In the genomic region with DNA sequence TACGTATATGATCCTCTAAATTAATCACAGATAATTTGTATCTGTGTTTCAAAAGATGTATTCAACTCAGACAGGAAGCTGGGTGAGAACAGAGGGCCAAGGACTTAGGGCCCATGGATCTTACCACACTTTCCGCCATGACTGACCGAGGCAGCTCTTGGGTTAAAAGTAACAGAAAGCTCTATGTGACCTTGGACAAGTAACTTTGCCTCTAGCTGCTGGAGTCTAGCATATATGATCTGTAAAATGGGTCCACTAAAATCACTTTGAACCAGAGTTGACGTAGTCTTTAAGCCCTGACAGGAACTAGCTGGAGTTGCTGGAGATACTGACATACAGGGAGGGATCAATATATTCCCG, we compare ENCODE assay signal across 9 mouse cellular contexts. TPM values are rescaled to one million over a fixed set of nuclear protein-coding genes. Genes with fewer than 3 reads are reported as not detected.
DNase-seq lines count a peak whose midpoint lies in the region; ATAC-seq and TF ChIP-seq lines count a peak whose summit lies in the region.
"Had no signal": no experiment of that assay in that cellular context is flagged by ENCODE, and none has a peak within 500 bp of the region (broad histone marks: within the 10 kb centered on the region; RNA-seq: fewer than 3 reads in every experiment).

No protein-coding gene starts in this region.

- H3K27ac ChIP-seq in heart, embryonic 14.5 days (replicated peaks in 1 of 2; ENCODE audit: control insufficient read depth in 1 of 2, insufficient read depth in 1 of 2, low read depth in 2 of 2, low read length in 2 of 2): peak overlapping the region in 1 of 2 experiments; percentile 20; a peak in 1 of 4 replicates
- H3K27ac ChIP-seq in cortical plate, adult 2 months (ENCODE audit: insufficient read depth, low read length): no peak overlapping the region
- no peak overlapping the region for H3K27ac ChIP-seq in hindbrain, embryonic 10.5 days

- H3K4me3 ChIP-seq in heart, embryonic 14.5 days (ENCODE audit: control insufficient read depth in 1 of 2, insufficient read depth in 1 of 2, low read depth in 1 of 2, low read length in 2 of 2): peak overlapping the region; percentile 67 to 70; a peak in 3 of 4 replicates
- H3K4me3 ChIP-seq in cortical plate, adult 2 months (ENCODE audit: insufficient read depth, low read length): peak overlapping the region; percentile 98
- H3K4me3 ChIP-seq in hindbrain, embryonic 10.5 days: peak overlapping the region; percentile 79

- no peaks in the 10 kb centered on the region for H3K27me3 ChIP-seq in heart, embryonic 14.5 days (ENCODE audit: control insufficient read depth, insufficient read depth, low read length)
- H3K27me3 ChIP-seq in hindbrain, embryonic 10.5 days (ENCODE audit: insufficient read depth, poor library complexity, severe bottlenecking): peaks cover 43% of the 10 kb centered on the region
- H3K27me3 ChIP-seq: Patski had no signal

- DNase-seq in heart, adult 9 months (ENCODE audit: low spot score in 2 of 2): no peak
- DNase-seq in hindbrain, embryonic 10.5 days (ENCODE audit: low spot score): no peak
- no peak for DNase-seq in embryo, embryonic 10 days (ENCODE audit: low spot score)
- DNase-seq in thymus, adult 18-20 months: no peak
- no peak for DNase-seq in left cerebral cortex, adult 18-20 months (ENCODE audit: low spot score in 2 of 2)

- peak overlapping the region; percentile 74 for H3K4me2 ChIP-seq in heart, embryonic 14.5 days (ENCODE audit: low read length)

- no peaks in the 10 kb centered on the region for H3K9me3 ChIP-seq in heart, embryonic 14.5 days (ENCODE audit: control insufficient read depth, low read length)
- H3K9me3 ChIP-seq in hindbrain, embryonic 10.5 days: no peaks in the 10 kb centered on the region

- no peak for TF ChIP-seq CTCF in cortical plate, adult 2 months (IDR thresholded peaks at IDR 0.05; ENCODE audit: extremely low read depth, insufficient read depth, low read length)

- 52% methylated on average over 5 of the region's 5 CpGs for WGBS in heart, embryonic 14.5 days
- WGBS in hindbrain, embryonic 10.5 days: 44% methylated on average over 5 of the region's 5 CpGs

- no peak for TF ChIP-seq POLR2A in cortical plate, adult 2 months (IDR thresholded peaks at IDR 0.05; ENCODE audit: extremely low read depth, insufficient read depth, low read length)

- no peak for ATAC-seq in heart, embryonic 14.5 days (ENCODE audit: insufficient number of reproducible peaks, insufficient read depth, low FRiP score, low read depth)
- ATAC-seq in megakaryocyte-erythroid progenitor cell, adult 5-6 weeks (replicated peaks; ENCODE audit: low FRiP score, low TSS enrichment, poor library complexity, severe bottlenecking): 0 out of 2 replicates have a peak, but pooled peaks have one; percentile 4
- ATAC-seq: Patski had no signal

- H3K36me3 ChIP-seq in heart, embryonic 14.5 days (ENCODE audit: control insufficient read depth, insufficient read depth, low read length): no peaks in the 10 kb centered on the region
- no peaks in the 10 kb centered on the region for H3K36me3 ChIP-seq in hindbrain, embryonic 10.5 days

- peaks cover 2 to 26% of the 10 kb centered on the region in 2 experiments for H3K4me1 ChIP-seq in heart, embryonic 14.5 days (ENCODE audit: control insufficient read depth in 2 of 2, insufficient read depth in 2 of 2, low read length in 2 of 2)
- peaks cover 6% of the 10 kb centered on the region; the same call in 1 of the 2 replicates for H3K4me1 ChIP-seq in cortical plate, adult 2 months (ENCODE audit: control insufficient read depth, insufficient read depth, low read length)
- peaks cover 25% of the 10 kb centered on the region for H3K4me1 ChIP-seq in hindbrain, embryonic 10.5 days (replicated peaks)

- peak overlapping the region; percentile 80 for H3K9ac ChIP-seq in heart, embryonic 14.5 days (ENCODE audit: low read length)

RNA-seq across cellular contexts. Expression of a gene that starts 1.5 kb away (rescaled TPM):
- 24.1 and 27.1 TPM in 2 replicates for polyA plus RNA-seq in heart, embryonic 14.5 days (2014; fragmentation: Nextera tagmentation; extraction: Ambion mirVana)
- polyA plus RNA-seq in cortical plate, adult 2 months (2012; rRNA removed): 6.0 and 6.1 TPM in 2 replicates
- 8.3 and 11.1 TPM in 2 replicates for polyA plus RNA-seq in hindbrain, embryonic 10.5 days (2016; fragmentation: Nextera tagmentation; extraction: Ambion mirVana)
- total RNA-seq in megakaryocyte-erythroid progenitor cell, adult 5-6 weeks (2014; fragmentation: Nextera tagmentation): 28.8 and 36.5 TPM in 2 replicates
- total RNA-seq in megakaryocyte-erythroid progenitor cell, adult 5-6 weeks (2017): 25.6 and 35.5 TPM in 2 replicates
- 10 to 100 TPM; 12.2 to 13.4 TPM for total RNA-seq in left cerebral cortex, adult 18-20 months (2021)

RNA-seq across cellular contexts. Expression of a gene that starts 43.1 kb away (rescaled TPM):
- polyA plus RNA-seq in heart, embryonic 14.5 days (2014; fragmentation: Nextera tagmentation; extraction: Ambion mirVana): 0.62 and 0.80 TPM in 2 replicates
- polyA plus RNA-seq in cortical plate, adult 2 months (2012; rRNA removed): 12.9 and 13.4 TPM in 2 replicates
- polyA plus RNA-seq in hindbrain, embryonic 10.5 days (2016; fragmentation: Nextera tagmentation; extraction: Ambion mirVana): 1.0 and 1.4 TPM in 2 replicates
- total RNA-seq in megakaryocyte-erythroid progenitor cell, adult 5-6 weeks (2014; fragmentation: Nextera tagmentation): 0.11 and 0.15 TPM in 2 replicates
- total RNA-seq in megakaryocyte-erythroid progenitor cell, adult 5-6 weeks (2017): 0.85 TPM in 1 of 2 replicates, not detected in the other
- total RNA-seq in left cerebral cortex, adult 18-20 months (2021): 10 to 100 TPM; 16.4 to 16.6 TPM
